ENCODE assay signal across 8 mouse cellular contexts in genomic region chr17:80391423-80392403, GRCm38 (mm10). TPM values are rescaled to one million over a fixed set of nuclear protein-coding genes. Genes with fewer than 3 reads are reported as not detected.
DNase-seq lines count a peak whose midpoint lies in the region; ATAC-seq and TF ChIP-seq lines count a peak whose summit lies in the region.

No protein-coding gene starts in this region.

- TF ChIP-seq CTCF in left cerebral cortex, adult 2 months (IDR thresholded peaks at IDR 0.05) = no peak; the same call in 1 of the 2 replicates

- H3K9me3 ChIP-seq in intestine, embryonic 15.5 days = no peaks in the 10 kb centered on the region
- H3K9me3 ChIP-seq in midbrain, embryonic 15.5 days = no peaks in the 10 kb centered on the region

- H3K4me1 ChIP-seq in intestine, embryonic 15.5 days (replicated peaks) = no peaks in the 10 kb centered on the region
- peaks cover 3% of the 10 kb centered on the region for H3K4me1 ChIP-seq in midbrain, embryonic 15.5 days

- H3K36me3 ChIP-seq in intestine, embryonic 15.5 days = no peaks in the 10 kb centered on the region
- H3K36me3 ChIP-seq in midbrain, embryonic 15.5 days (replicated peaks) = 0 out of 2 replicates have a peak, but pooled peaks cover 3% of the 10 kb centered on the region

- DNase-seq in left cerebral cortex, adult 2 months (ENCODE audit: extremely low spot score in 1 of 2, low spot score in 2 of 2) = peak; percentile 21 to 26
- DNase-seq in left cerebral cortex, adult 8-10 months (ENCODE audit: low spot score in 2 of 2) = no peak
- DNase-seq in embryo, embryonic 10.5 days (ENCODE audit: low spot score) = peak; percentile 80
- peak; percentile 65 for DNase-seq in liver
- DNase-seq in spleen, postnatal 36 days (ENCODE audit: low spot score in 2 of 2) = peak; percentile 74 to 77

- ATAC-seq in granulocyte monocyte progenitor cell, adult 5-6 weeks (replicated peaks; ENCODE audit: poor library complexity, severe bottlenecking) = peak; percentile 98
- ATAC-seq in intestine, embryonic 15.5 days = peak; percentile 92
- ATAC-seq in midbrain, embryonic 15.5 days (replicated peaks) = peak; percentile 95

- WGBS in intestine, embryonic 15.5 days = 10% methylated on average over 17 of the region's 17 CpGs
- WGBS in midbrain, embryonic 15.5 days = 14% methylated on average over 17 of the region's 17 CpGs

- H3K27ac ChIP-seq in left cerebral cortex, adult 2 months = no peak overlapping the region
- H3K27ac ChIP-seq in intestine, embryonic 15.5 days = no peak overlapping the region
- no peak overlapping the region; the same call in 1 of the 2 replicates for H3K27ac ChIP-seq in midbrain, embryonic 15.5 days

- H3K4me2 ChIP-seq in intestine, embryonic 15.5 days (replicated peaks) = peak overlapping the region; percentile 72
- H3K4me2 ChIP-seq in midbrain, embryonic 15.5 days = peak overlapping the region; percentile 72

- H3K9ac ChIP-seq in intestine, embryonic 15.5 days = peak overlapping the region; percentile 14; the same call in 1 of the 2 replicates
- peak overlapping the region; percentile 33 for H3K9ac ChIP-seq in midbrain, embryonic 15.5 days

- intact Hi-C loops in left cerebral cortex, adult 2 months (cut with DNase I) = no loop called here

- peak overlapping the region; percentile 48 for H3K4me3 ChIP-seq in left cerebral cortex, adult 2 months
- H3K4me3 ChIP-seq in intestine, embryonic 15.5 days (replicated peaks) = peak overlapping the region; percentile 39
- H3K4me3 ChIP-seq in midbrain, embryonic 15.5 days = peak overlapping the region; percentile 56

- H3K27me3 ChIP-seq in intestine, embryonic 15.5 days (replicated peaks) = no peaks in the 10 kb centered on the region
- H3K27me3 ChIP-seq in midbrain, embryonic 15.5 days (replicated peaks) = no peaks in the 10 kb centered on the region

RNA-seq across cellular contexts. Expression of gene Gm10190, which starts 18.4 kb away (rescaled TPM):
- total RNA-seq in left cerebral cortex, adult 2 months (2021) = 1 to 10 TPM; 1.4 to 2.4 TPM
- 1 to 10 TPM in 1 of 4 experiments, not detected in 3; 1.4 TPM for total RNA-seq in left cerebral cortex, adult 8-10 months (2022)
- not detected in 2 replicates for total RNA-seq in granulocyte monocyte progenitor cell, adult 5-6 weeks (2014; fragmentation: Nextera tagmentation)
- not detected in 2 replicates for total RNA-seq in granulocyte monocyte progenitor cell, adult 5-6 weeks (2017)
- 0.92 and 1.4 TPM in 2 replicates for polyA plus RNA-seq in intestine, embryonic 15.5 days (2015; fragmentation: Nextera tagmentation; extraction: Ambion mirVana)
- polyA plus RNA-seq in midbrain, embryonic 15.5 days (2015; fragmentation: Nextera tagmentation; extraction: Ambion mirVana) = 3.3 and 4.4 TPM in 2 replicates

Comparison
In these comparisons a context has a peak if more than half of its experiments do, and no peak if none do; other contexts are left out.
1. DNase-seq: peak in left cerebral cortex, adult 2 months (2 of 2), embryo, embryonic 10.5 days (single experiment), liver (single experiment) and spleen, postnatal 36 days (2 of 2); none in left cerebral cortex, adult 8-10 months (0 of 2).
2. Peak in every context shown above with its lines, with median percentiles within 50 percentile points of each other: H3K4me3 ChIP-seq and ATAC-seq.